Mouse (Mus musculus): ENCODE data around the gene Gid8.
A peak's percentile ranks its signal among the peaks of the same experiment; 100 is the strongest.

Gene Gid8

GRCm38 (mm10) chr2:180709923-180710272 is at the start of gene Gid8, which contains the start of gene Dido1:
Gid8 (plus strand) TSS chr2:180710117.
Dido1 (minus strand) TSS chr2:180709999.
- DNase-seq, result peak; percentile 96

GRCm38 (mm10) chr2:180660521-180660920 is 49.4 kb upstream of the Gid8 start:
- no peak for DNase-seq

- no peak for DNase-seq
Measured at GRCm38 (mm10) chr2:180662008-180662407, 47.9 kb upstream of the Gid8 start.

- DNase-seq, result no peak
Measured at GRCm38 (mm10) chr2:180676706-180677105, 33.2 kb upstream of the Gid8 start.

GRCm38 (mm10) chr2:180678609-180679140 is 31.2 kb upstream of the Gid8 start:
- peak; percentile 81 for DNase-seq

- DNase-seq, result no peak
Measured at GRCm38 (mm10) chr2:180681225-180681624, 28.7 kb upstream of the Gid8 start.

- no peak for DNase-seq
Measured at GRCm38 (mm10) chr2:180683524-180683923, 26.4 kb upstream of the Gid8 start.

- DNase-seq, result no peak
Measured at GRCm38 (mm10) chr2:180684031-180684430, 25.9 kb upstream of the Gid8 start.

GRCm38 (mm10) chr2:180689841-180690240 is 20.1 kb upstream of the Gid8 start:
- no peak for DNase-seq

GRCm38 (mm10) chr2:180692630-180693029 is 17.3 kb upstream of the Gid8 start:
- DNase-seq, result no peak

GRCm38 (mm10) chr2:180695176-180695575 is 14.7 kb upstream of the Gid8 start:
- DNase-seq, result no peak

GRCm38 (mm10) chr2:180700457-180700856 is 9.5 kb upstream of the Gid8 start:
- DNase-seq, result peak; percentile 81

- no peak for DNase-seq
Measured at GRCm38 (mm10) chr2:180701053-180701766, 8.7 kb upstream of the Gid8 start.

- DNase-seq, result peak; percentile 93
Measured at GRCm38 (mm10) chr2:180701767-180702621, 7.9 kb upstream of the Gid8 start.

- DNase-seq, result no peak
Measured at GRCm38 (mm10) chr2:180702701-180703149, 7.2 kb upstream of the Gid8 start.

GRCm38 (mm10) chr2:180703175-180703574 is 6.7 kb upstream of the Gid8 start:
- DNase-seq, result no peak

GRCm38 (mm10) chr2:180703645-180704359 is 6.1 kb upstream of the Gid8 start:
- no peak for DNase-seq

GRCm38 (mm10) chr2:180704591-180704990 is 5.3 kb upstream of the Gid8 start:
- peak; percentile 96 for DNase-seq

GRCm38 (mm10) chr2:180705066-180705465 is 4.9 kb upstream of the Gid8 start:
- no peak for DNase-seq

GRCm38 (mm10) chr2:180705975-180706374 is 3.9 kb upstream of the Gid8 start:
- no peak for DNase-seq

- DNase-seq, result no peak
Measured at GRCm38 (mm10) chr2:180709023-180709922, 644 bp upstream of the Gid8 start.

Data from kidney, adult 9 months (tissue).